Mouse (Mus musculus): Measurements from ENCODE around the gene Cxcl14. TPM values are rescaled to one million over a fixed set of nuclear protein-coding genes. Genes with fewer than 3 reads are reported as not detected.

Gene Cxcl14
- total RNA-seq, 1 experiment, result 2.8 TPM

- H3K9me3 ChIP-seq (ENCODE audit: control insufficient read depth, insufficient read depth, low read depth, low read length), result no peaks in the 10 kb centered on the region
- H3K27ac ChIP-seq (ENCODE audit: insufficient read depth, low read depth, low read length, poor library complexity, severe bottlenecking), result no peak overlapping the region
- no peak overlapping the region for H3K9ac ChIP-seq (ENCODE audit: insufficient read depth, low read depth, low read length, poor library complexity, severe bottlenecking)
- in situ Hi-C loops (cut with MboI; ENCODE audit: low sequenced_read_pairs in 2 of 2, unreplicated experiment in 2 of 2), result no loop called here
- H3K4me1 ChIP-seq (ENCODE audit: control insufficient read depth in 2 of 2, insufficient read depth in 2 of 2, low read length in 2 of 2, poor library complexity in 1 of 2), result peaks cover 0 to 5% of the 10 kb centered on the region in 2 experiments; a peak in 2 of 4 replicates
- DNase-seq (ENCODE audit: low read depth, low spot score), result no peak
- no peaks in the 10 kb centered on the region for H3K36me3 ChIP-seq (ENCODE audit: control insufficient read depth, insufficient read depth, low read length, poor library complexity, severe bottlenecking)
- H3K4me3 ChIP-seq (ENCODE audit: insufficient read depth in 1 of 2, low read depth in 1 of 2, low read length in 2 of 2, poor library complexity in 1 of 2, severe bottlenecking in 1 of 2), result no peak overlapping the region
- TF ChIP-seq CHD2 (IDR thresholded peaks at IDR 0.05; ENCODE audit: low read depth, low read length), result no peak
- TF ChIP-seq MAFK (IDR thresholded peaks at IDR 0.05; ENCODE audit: insufficient read depth, low read depth, low read length), result no peak
- TF ChIP-seq HCFC1 (IDR thresholded peaks at IDR 0.05; ENCODE audit: borderline replicate concordance, insufficient read depth, low read length), result no peak
- no peak for TF ChIP-seq ZNF384 (IDR thresholded peaks at IDR 0.05; ENCODE audit: low read depth, low read length)
- no peak for TF ChIP-seq ZC3H11A (IDR thresholded peaks at IDR 0.05; ENCODE audit: borderline replicate concordance, low read depth, low read length)
Observed at GRCm38 (mm10) chr13:56257469-56258153, 38.7 kb downstream of the Cxcl14 start.

- Histone ChIP-seq H3K4me1 (ENCODE audit: control insufficient read depth in 2 of 2, insufficient read depth in 2 of 2, low read length in 2 of 2, poor library complexity in 1 of 2) (peaks cover 0 to 5% of the 10 kb centered on the region in 2 experiments; a peak in 2 of 4 replicates), H3K9ac (ENCODE audit: insufficient read depth, low read depth, low read length, poor library complexity, severe bottlenecking) (no peak overlapping the region), H3K36me3 (ENCODE audit: control insufficient read depth, insufficient read depth, low read length, poor library complexity, severe bottlenecking) (no peaks in the 10 kb centered on the region), H3K27ac (ENCODE audit: insufficient read depth, low read depth, low read length, poor library complexity, severe bottlenecking) (no peak overlapping the region), H3K4me3 (ENCODE audit: insufficient read depth in 1 of 2, low read depth in 1 of 2, low read length in 2 of 2, poor library complexity in 1 of 2, severe bottlenecking in 1 of 2) (no peak overlapping the region), H3K9me3 (ENCODE audit: control insufficient read depth, insufficient read depth, low read depth, low read length) (no peaks in the 10 kb centered on the region)
- no peak for TF ChIP-seq ZNF384 (IDR thresholded peaks at IDR 0.05; ENCODE audit: low read depth, low read length)
- TF ChIP-seq MAFK (IDR thresholded peaks at IDR 0.05; ENCODE audit: insufficient read depth, low read depth, low read length), result no peak
- TF ChIP-seq ZC3H11A (IDR thresholded peaks at IDR 0.05; ENCODE audit: borderline replicate concordance, low read depth, low read length), result no peak
- TF ChIP-seq CHD2 (IDR thresholded peaks at IDR 0.05; ENCODE audit: low read depth, low read length), result no peak
- no peak for TF ChIP-seq HCFC1 (IDR thresholded peaks at IDR 0.05; ENCODE audit: borderline replicate concordance, insufficient read depth, low read length)
- DNase-seq (ENCODE audit: low read depth, low spot score), result no peak
- in situ Hi-C loops (cut with MboI; ENCODE audit: low sequenced_read_pairs in 2 of 2, unreplicated experiment in 2 of 2), result no loop called here
Observed at GRCm38 (mm10) chr13:56256716-56257299, 39.5 kb downstream of the Cxcl14 start.

GRCm38 (mm10) chr13:56253379-56253778, 43.0 kb downstream of the Cxcl14 start:
- Histone ChIP-seq H3K27ac (ENCODE audit: insufficient read depth, low read depth, low read length, poor library complexity, severe bottlenecking) (no peak overlapping the region), H3K9ac (ENCODE audit: insufficient read depth, low read depth, low read length, poor library complexity, severe bottlenecking) (no peak overlapping the region), H3K4me3 (ENCODE audit: insufficient read depth in 1 of 2, low read depth in 1 of 2, low read length in 2 of 2, poor library complexity in 1 of 2, severe bottlenecking in 1 of 2) (no peak overlapping the region), H3K36me3 (ENCODE audit: control insufficient read depth, insufficient read depth, low read length, poor library complexity, severe bottlenecking) (no peaks in the 10 kb centered on the region), H3K9me3 (ENCODE audit: control insufficient read depth, insufficient read depth, low read depth, low read length) (no peaks in the 10 kb centered on the region), H3K4me1 (ENCODE audit: control insufficient read depth in 2 of 2, insufficient read depth in 2 of 2, low read length in 2 of 2, poor library complexity in 1 of 2) (peaks cover 0 to 2% of the 10 kb centered on the region in 2 experiments; a peak in 2 of 4 replicates)
- TF ChIP-seq MAFK (IDR thresholded peaks at IDR 0.05; ENCODE audit: insufficient read depth, low read depth, low read length), result no peak
- no peak for TF ChIP-seq HCFC1 (IDR thresholded peaks at IDR 0.05; ENCODE audit: borderline replicate concordance, insufficient read depth, low read length)
- no peak for TF ChIP-seq CHD2 (IDR thresholded peaks at IDR 0.05; ENCODE audit: low read depth, low read length)
- TF ChIP-seq ZC3H11A (IDR thresholded peaks at IDR 0.05; ENCODE audit: borderline replicate concordance, low read depth, low read length), result no peak
- no peak for TF ChIP-seq ZNF384 (IDR thresholded peaks at IDR 0.05; ENCODE audit: low read depth, low read length)
- no peak for DNase-seq (ENCODE audit: low read depth, low spot score)
- in situ Hi-C loops (cut with MboI; ENCODE audit: low sequenced_read_pairs in 2 of 2, unreplicated experiment in 2 of 2), result loop anchor here (5.0 kb wide), 1 partner anchor 421 kb away; no protein-coding TSS in a partner anchor

GRCm38 (mm10) chr13:56252783-56253182, 43.6 kb downstream of the Cxcl14 start:
- H3K9ac ChIP-seq (ENCODE audit: insufficient read depth, low read depth, low read length, poor library complexity, severe bottlenecking), result no peak overlapping the region
- in situ Hi-C loops (cut with MboI; ENCODE audit: low sequenced_read_pairs in 2 of 2, unreplicated experiment in 2 of 2), result loop anchor here (5.0 kb wide), 1 partner anchor 420 kb away; no protein-coding TSS in a partner anchor
- H3K27ac ChIP-seq (ENCODE audit: insufficient read depth, low read depth, low read length, poor library complexity, severe bottlenecking), result no peak overlapping the region
- peaks cover 0 to 2% of the 10 kb centered on the region in 2 experiments; a peak in 2 of 4 replicates for H3K4me1 ChIP-seq (ENCODE audit: control insufficient read depth in 2 of 2, insufficient read depth in 2 of 2, low read length in 2 of 2, poor library complexity in 1 of 2)
- no peak for DNase-seq (ENCODE audit: low read depth, low spot score)
- H3K36me3 ChIP-seq (ENCODE audit: control insufficient read depth, insufficient read depth, low read length, poor library complexity, severe bottlenecking), result no peaks in the 10 kb centered on the region
- TF ChIP-seq CHD2 (IDR thresholded peaks at IDR 0.05; ENCODE audit: low read depth, low read length), result no peak
- TF ChIP-seq ZC3H11A (IDR thresholded peaks at IDR 0.05; ENCODE audit: borderline replicate concordance, low read depth, low read length), result no peak
- no peak for TF ChIP-seq ZNF384 (IDR thresholded peaks at IDR 0.05; ENCODE audit: low read depth, low read length)
- TF ChIP-seq HCFC1 (IDR thresholded peaks at IDR 0.05; ENCODE audit: borderline replicate concordance, insufficient read depth, low read length), result no peak
- no peak for TF ChIP-seq MAFK (IDR thresholded peaks at IDR 0.05; ENCODE audit: insufficient read depth, low read depth, low read length)
- no peaks in the 10 kb centered on the region for H3K9me3 ChIP-seq (ENCODE audit: control insufficient read depth, insufficient read depth, low read depth, low read length)
- no peak overlapping the region; a peak in 2 of 4 replicates for H3K4me3 ChIP-seq (ENCODE audit: insufficient read depth in 1 of 2, low read depth in 1 of 2, low read length in 2 of 2, poor library complexity in 1 of 2, severe bottlenecking in 1 of 2)

Data from ES-E14 (cell line).